Mouse (Mus musculus) liver, adult 2 months (tissue): ENCODE measurements around the gene Ergic1. TPM values are rescaled to one million over a fixed set of nuclear protein-coding genes. Genes with fewer than 3 reads are reported as not detected.
A peak's percentile ranks its signal among the peaks of the same experiment; 100 is the strongest.

Experiments used
- DNase-seq: peaks from one replicate; pipeline ENCODE4 v3.0.0-alpha.2; 2011; ENCODE audit warnings: low read depth, low spot score; ENCODE audit errors: extremely low read depth
- H3K27ac ChIP-seq: fragments of 200-500 bp; replicated peaks from 2 replicates; pipeline ENCODE4 v1.5.1; 2012; ENCODE audit warnings: low read depth, mild to moderate bottlenecking, control low read depth, inconsistent platforms, low read length; ENCODE audit not compliant: insufficient read depth
- H3K27me3 ChIP-seq: fragments of 200-500 bp; 2 replicates; pipeline ENCODE4 v1.6.1; 2012; ENCODE audit warnings: mild to moderate bottlenecking, moderate library complexity, low read length, inconsistent platforms; ENCODE audit not compliant: control insufficient read depth, insufficient read depth
- H3K36me3 ChIP-seq: fragments of 200-500 bp; 2 replicates; pipeline ENCODE4 v1.6.1; 2012; ENCODE audit warnings: low read length, inconsistent platforms; ENCODE audit not compliant: control insufficient read depth, insufficient read depth
- H3K4me1 ChIP-seq: fragments of 200-500 bp; 2 replicates; pipeline ENCODE4 v1.6.1; 2011; ENCODE audit warnings: low read length; ENCODE audit not compliant: control insufficient read depth, insufficient read depth
- H3K4me3 ChIP-seq: fragments of 200-500 bp; 2 replicates; pipeline ENCODE4 v1.5.1; 2011; ENCODE audit warnings: low read depth, mild to moderate bottlenecking, control low read depth, low read length, moderate library complexity; ENCODE audit not compliant: insufficient read depth
- H3K79me2 ChIP-seq: fragments of 200-500 bp; 2 replicates; pipeline ENCODE4 v1.6.1; 2012; ENCODE audit warnings: inconsistent platforms, mild to moderate bottlenecking, low read length, moderate library complexity; ENCODE audit not compliant: control insufficient read depth, insufficient read depth
- H3K9ac ChIP-seq: fragments of 200-500 bp; 2 replicates; pipeline ENCODE4 v1.6.1; 2012; ENCODE audit warnings: low read depth, mild to moderate bottlenecking, control low read depth, inconsistent platforms, low read length
- CTCF ChIP-seq: fragments of 200-500 bp; IDR thresholded peaks from 2 replicates; pipeline ENCODE4 v1.5.1; 2011; ENCODE audit warnings: low read depth, low read length, control low read depth
- POLR2A ChIP-seq: fragments of 200-500 bp; IDR thresholded peaks from 2 replicates; pipeline ENCODE4 v1.6.1; 2011; ENCODE audit warnings: low read length, control low read depth; ENCODE audit not compliant: insufficient read depth; ENCODE audit errors: extremely low read depth
- WGBS: fragments of 180-500 bp; shearing (Covaris S2); methylation state at CpG from one replicate; pipeline ENCODE4 v1.1.7; 2018; 5-methylcytosine and 5-hydroxymethylcytosine counted together
- polyA plus RNA-seq: library from polyadenylated mRNA; depleted of rRNA; stranded (reverse); fragments of >200 nt; gene quantifications from 2 replicates; pipeline ENCODE4 v1.2.3, GENCODE M21; 2012
- total RNA-seq: library from RNA; depleted of rRNA; stranded (reverse); fragments of >200 nt; gene quantifications from 2 replicates; pipeline ENCODE4 v1.2.3, GENCODE M21; 2014

The Ergic1 gene
- total and polyA plus RNA-seq, 2 experiments = 30.7 to 93.3 TPM

- Histone ChIP-seq H3K36me3 (no peaks in the 10 kb centered on the region), H3K27me3 (no peaks in the 10 kb centered on the region), H3K27ac (peak overlapping the region; percentile 89), H3K4me1 (peaks cover 39% of the 10 kb centered on the region), H3K9ac (no peak overlapping the region), H3K4me3 (no peak overlapping the region), H3K79me2 (peaks cover 4% of the 10 kb centered on the region; the same call in 1 of the 2 replicates)
- 71% methylated on average over 6 of the region's 6 CpGs for WGBS
- no peak for TF ChIP-seq POLR2A
- no peak for TF ChIP-seq CTCF
- no peak for DNase-seq
These were observed 22.3 kb downstream of the Ergic1 start for GRCm38 (mm10) chr17:26583606-26584005.

GRCm38 (mm10) chr17:26584063-26584462 is 22.8 kb downstream of the Ergic1 start:
- peak; percentile 94 for DNase-seq
- H3K4me3 ChIP-seq = no peak overlapping the region
- no peaks in the 10 kb centered on the region for H3K36me3 ChIP-seq
- H3K79me2 ChIP-seq = peaks cover 4% of the 10 kb centered on the region; the same call in 1 of the 2 replicates
- peaks cover 40% of the 10 kb centered on the region for H3K4me1 ChIP-seq
- peak overlapping the region; percentile 89 for H3K27ac ChIP-seq
- H3K27me3 ChIP-seq = no peaks in the 10 kb centered on the region
- H3K9ac ChIP-seq = peak overlapping the region; percentile 20
- WGBS = 5% methylated on average over 4 of the region's 4 CpGs
- TF ChIP-seq POLR2A = no peak
- no peak for TF ChIP-seq CTCF

GRCm38 (mm10) chr17:26584558-26585136 is 23.4 kb downstream of the Ergic1 start:
- peaks cover 4% of the 10 kb centered on the region; the same call in 1 of the 2 replicates for H3K79me2 ChIP-seq
- H3K9ac ChIP-seq = peak overlapping the region; percentile 20
- 52% methylated on average over 15 of the region's 15 CpGs for WGBS
- peaks cover 40% of the 10 kb centered on the region for H3K4me1 ChIP-seq
- peak; percentile 51 for DNase-seq
- peak overlapping the region; percentile 89 for H3K27ac ChIP-seq
- H3K4me3 ChIP-seq = no peak overlapping the region
- H3K27me3 ChIP-seq = no peaks in the 10 kb centered on the region
- no peaks in the 10 kb centered on the region for H3K36me3 ChIP-seq
- TF ChIP-seq CTCF (no peak), POLR2A (no peak)

GRCm38 (mm10) chr17:26587961-26588487 is 26.7 kb downstream of the Ergic1 start:
- no peak overlapping the region for H3K4me3 ChIP-seq
- no peak overlapping the region for H3K27ac ChIP-seq
- WGBS = 93% methylated on average over 12 of the region's 12 CpGs
- no peak for TF ChIP-seq CTCF
- TF ChIP-seq POLR2A = no peak
- DNase-seq = no peak
- no peaks in the 10 kb centered on the region for H3K36me3 ChIP-seq
- no peak overlapping the region for H3K9ac ChIP-seq
- H3K4me1 ChIP-seq = peaks cover 35% of the 10 kb centered on the region
- no peaks in the 10 kb centered on the region for H3K27me3 ChIP-seq
- peaks cover 7% of the 10 kb centered on the region; the same call in 1 of the 2 replicates for H3K79me2 ChIP-seq

- Histone ChIP-seq H3K27ac (peak overlapping the region; percentile 80), H3K79me2 (peaks cover 17% of the 10 kb centered on the region; the same call in 1 of the 2 replicates), H3K9ac (peak overlapping the region; percentile 29; the same call in 1 of the 2 replicates), H3K4me3 (no peak overlapping the region), H3K4me1 (peaks cover 55% of the 10 kb centered on the region), H3K27me3 (no peaks in the 10 kb centered on the region), H3K36me3 (no peaks in the 10 kb centered on the region)
- WGBS = 34% methylated on average over 4 of the region's 4 CpGs
- peak; percentile 94 for DNase-seq
- TF ChIP-seq CTCF (no peak), POLR2A (no peak)
These were observed 31.2 kb downstream of the Ergic1 start for GRCm38 (mm10) chr17:26592510-26592909.

GRCm38 (mm10) chr17:26593199-26593598 is 31.9 kb downstream of the Ergic1 start:
- Histone ChIP-seq H3K9ac (no peak overlapping the region), H3K27me3 (no peaks in the 10 kb centered on the region), H3K27ac (peak overlapping the region; percentile 76), H3K4me3 (no peak overlapping the region), H3K36me3 (no peaks in the 10 kb centered on the region), H3K4me1 (peaks cover 55% of the 10 kb centered on the region), H3K79me2 (peaks cover 14% of the 10 kb centered on the region; the same call in 1 of the 2 replicates)
- TF ChIP-seq CTCF (no peak), POLR2A (no peak)
- WGBS = 28% methylated on average over 5 of the region's 5 CpGs
- DNase-seq = peak; percentile 91
